Mouse (Mus musculus) MEL (cell line): ENCODE measurements at regions not wholly inside any gene's neighbourhood (a gene's known extent, or its start where the extent isn't known, plus 50 kb on each side); places are given as distances from the start of the nearest gene placed in this dataset.

Experiments used
- DNase-seq: peaks from one replicate; pipeline ENCODE4 v3.0.0; 2011; ENCODE audit warnings: low read depth, low spot score
- H3K27ac ChIP-seq: 2 replicates; pipeline ENCODE4 v1.5.1; 2012; ENCODE audit warnings: low read depth, mild to moderate bottlenecking, control low read depth, low read length, moderate library complexity; ENCODE audit not compliant: control insufficient read depth
- H3K27me3 ChIP-seq, 2 experiments: fragments of 150-350 bp in 1 of 2; sonication (generic) in 1 of 2; 2 replicates each; pipeline ENCODE4 v1.6.1; 2012; ENCODE audit warnings: low read length in 2 of 2, mild to moderate bottlenecking in 2 of 2, improper control_type of control experiment in 1 of 2, moderate library complexity in 1 of 2; ENCODE audit not compliant: insufficient read depth in 2 of 2, control insufficient read depth in 1 of 2
- H3K36me3 ChIP-seq, 2 experiments: 2 replicates each; pipeline ENCODE4 v1.6.1; 2012 to 2014; ENCODE audit warnings: low read length in 2 of 2, improper control_type of control experiment in 1 of 2, inconsistent platforms in 1 of 2, mild to moderate bottlenecking in 1 of 2; ENCODE audit not compliant: insufficient read depth in 2 of 2, control insufficient read depth in 1 of 2
- H3K4me1 ChIP-seq, 2 experiments: fragments of 150-350 bp in 1 of 2; sonication (generic) in 1 of 2; 2 replicates each; pipeline ENCODE4 v1.6.1; 2012; ENCODE audit warnings: low read length in 2 of 2, improper control_type of control experiment in 1 of 2, mild to moderate bottlenecking in 1 of 2; ENCODE audit not compliant: insufficient read depth in 2 of 2, control insufficient read depth in 1 of 2
- H3K4me3 ChIP-seq, 2 experiments: fragments of 150-350 bp in 1 of 2; sonication (generic) in 1 of 2; 2 replicates each; pipeline ENCODE4 v1.5.1; 2012; ENCODE audit warnings: low read depth in 2 of 2, low read length in 2 of 2, mild to moderate bottlenecking in 2 of 2, moderate library complexity in 2 of 2, control low read depth in 1 of 2, improper control_type of control experiment in 1 of 2; ENCODE audit not compliant: control insufficient read depth in 1 of 2, insufficient read depth in 1 of 2
- H3K79me2 ChIP-seq: 2 replicates; pipeline ENCODE4 v1.6.1; 2012; ENCODE audit warnings: mild to moderate bottlenecking, low read length, moderate library complexity; ENCODE audit not compliant: control insufficient read depth, poor library complexity, insufficient read depth
- H3K9ac ChIP-seq: 2 replicates; pipeline ENCODE4 v1.6.1; 2012; ENCODE audit warnings: low read depth, mild to moderate bottlenecking, control low read depth, low read length, moderate library complexity; ENCODE audit not compliant: control insufficient read depth, poor library complexity, severe bottlenecking
- H3K9me3 ChIP-seq: fragments of 150-350 bp; sonication (generic); replicated peaks from 2 replicates; pipeline ENCODE4 v1.6.1; 2012; ENCODE audit warnings: mild to moderate bottlenecking, low read length, improper control_type of control experiment, moderate library complexity; ENCODE audit not compliant: insufficient read depth
- BHLHE40 ChIP-seq: IDR thresholded peaks from 2 replicates; pipeline ENCODE4 v1.6.1; 2012; ENCODE audit warnings: low read depth, mild to moderate bottlenecking, inconsistent platforms, low read length, improper control_type of control experiment, borderline replicate concordance
- CHD1 ChIP-seq: IDR thresholded peaks from 2 replicates; pipeline ENCODE4 v1.6.1; 2012; ENCODE audit warnings: low read depth, mild to moderate bottlenecking, inconsistent platforms, low read length, improper control_type of control experiment
- CHD2 ChIP-seq: IDR thresholded peaks from 2 replicates; pipeline ENCODE4 v1.6.1; 2011; ENCODE audit warnings: low read length, improper control_type of control experiment
- CTCF ChIP-seq, 3 experiments: IDR thresholded peaks in 2 of 3; conservative IDR thresholded peaks in 1 of 3; 2 replicates each; pipeline ENCODE4 v1.5.1; 2011 to 2012; ENCODE audit warnings: low read length in 3 of 3, low read depth in 2 of 3, mild to moderate bottlenecking in 2 of 3, improper control_type of control experiment in 1 of 3, inconsistent platforms in 1 of 3, mixed read lengths in 1 of 3, moderate library complexity in 1 of 3; ENCODE audit not compliant: control insufficient read depth in 1 of 3, insufficient read depth in 1 of 3, poor library complexity in 1 of 3, severe bottlenecking in 1 of 3
- E2F4 ChIP-seq: IDR thresholded peaks from 2 replicates; pipeline ENCODE4 v1.6.1; 2011; ENCODE audit warnings: low read depth, low read length, improper control_type of control experiment, borderline replicate concordance
- ELF1 ChIP-seq: IDR thresholded peaks from 2 replicates; pipeline ENCODE4 v1.6.1; 2014; ENCODE audit warnings: low read depth, mild to moderate bottlenecking, inconsistent platforms, low read length, improper control_type of control experiment, moderate library complexity
- ETS1 ChIP-seq: IDR thresholded peaks from 2 replicates; pipeline ENCODE4 v1.6.1; 2012; ENCODE audit warnings: low read depth, mild to moderate bottlenecking, inconsistent platforms, low read length, improper control_type of control experiment, moderate library complexity
- GABPA ChIP-seq: IDR thresholded peaks from 2 replicates; pipeline ENCODE4 v1.6.1; 2012; ENCODE audit warnings: low read depth, mild to moderate bottlenecking, inconsistent platforms, low read length, improper control_type of control experiment, moderate library complexity
- HCFC1 ChIP-seq: IDR thresholded peaks from 2 replicates; pipeline ENCODE4 v1.6.1; 2012; ENCODE audit warnings: low read depth, mild to moderate bottlenecking, inconsistent platforms, low read length, improper control_type of control experiment, moderate library complexity
- KAT2A ChIP-seq: conservative IDR thresholded peaks from 2 replicates; pipeline ENCODE4 v1.6.1; 2012; ENCODE audit warnings: low read depth, low read length, improper control_type of control experiment, inconsistent platforms
- MAZ ChIP-seq: IDR thresholded peaks from 2 replicates; pipeline ENCODE4 v1.6.1; 2012; ENCODE audit warnings: low read depth, mild to moderate bottlenecking, inconsistent platforms, low read length, improper control_type of control experiment
- MXI1 ChIP-seq: IDR thresholded peaks from 2 replicates; pipeline ENCODE4 v1.6.1; 2011; ENCODE audit warnings: mild to moderate bottlenecking, low read depth, low read length, improper control_type of control experiment
- MYB ChIP-seq: IDR thresholded peaks from 2 replicates; pipeline ENCODE4 v1.6.1; 2011; ENCODE audit warnings: mild to moderate bottlenecking, low read depth, low read length, improper control_type of control experiment
- POLR2A ChIP-seq, 2 experiments: IDR thresholded peaks; 2 replicates each; pipeline ENCODE4 v1.6.1; 2011 to 2012; ENCODE audit warnings: low read length in 2 of 2, mild to moderate bottlenecking in 2 of 2, control low read depth in 1 of 2, improper control_type of control experiment in 1 of 2, low read depth in 1 of 2, moderate library complexity in 1 of 2; ENCODE audit not compliant: control insufficient read depth in 1 of 2, insufficient read depth in 1 of 2, poor library complexity in 1 of 2
- POLR2AphosphoS2 ChIP-seq: IDR thresholded peaks from 2 replicates; pipeline ENCODE4 v1.6.1; 2011; ENCODE audit warnings: low read length, improper control_type of control experiment
- RAD21 ChIP-seq: IDR thresholded peaks from 2 replicates; pipeline ENCODE4 v1.6.1; 2011; ENCODE audit warnings: mild to moderate bottlenecking, low read depth, low read length, improper control_type of control experiment
- RCOR1 ChIP-seq: IDR thresholded peaks from 2 replicates; pipeline ENCODE4 v1.6.1; 2012; ENCODE audit warnings: low read depth, mild to moderate bottlenecking, inconsistent platforms, low read length, improper control_type of control experiment
- SIN3A ChIP-seq: IDR thresholded peaks from 2 replicates; pipeline ENCODE4 v1.6.1; 2012; ENCODE audit warnings: low read length, improper control_type of control experiment, inconsistent platforms
- SMC3 ChIP-seq: IDR thresholded peaks from 2 replicates; pipeline ENCODE4 v1.6.1; 2011; ENCODE audit warnings: low read depth, low read length, improper control_type of control experiment
- TAL1 ChIP-seq: IDR thresholded peaks from 2 replicates; pipeline ENCODE4 v1.6.1; 2012; ENCODE audit warnings: mild to moderate bottlenecking, inconsistent platforms, low read length, moderate library complexity, mixed read lengths
- TBP ChIP-seq: IDR thresholded peaks from 2 replicates; pipeline ENCODE4 v1.8.0; 2011; ENCODE audit warnings: low read depth, low read length, improper control_type of control experiment
- TCF12 ChIP-seq: IDR thresholded peaks from 2 replicates; pipeline ENCODE4 v1.6.1; 2014; ENCODE audit warnings: low read depth, mild to moderate bottlenecking, inconsistent platforms, low read length, improper control_type of control experiment, moderate library complexity
- UBTF ChIP-seq: IDR thresholded peaks from 2 replicates; pipeline ENCODE4 v1.6.1; 2012; ENCODE audit warnings: low read depth, mild to moderate bottlenecking, inconsistent platforms, low read length, improper control_type of control experiment, moderate library complexity, borderline replicate concordance; ENCODE audit not compliant: insufficient read depth
- USF1 ChIP-seq: IDR thresholded peaks from 2 replicates; pipeline ENCODE4 v1.6.1; 2014; ENCODE audit warnings: low read depth, mild to moderate bottlenecking, inconsistent platforms, low read length, improper control_type of control experiment, moderate library complexity
- ZC3H11A ChIP-seq: IDR thresholded peaks from 2 replicates; pipeline ENCODE4 v1.6.1; 2012; ENCODE audit warnings: low read depth, mild to moderate bottlenecking, inconsistent platforms, low read length, improper control_type of control experiment
- ZKSCAN1 ChIP-seq: IDR thresholded peaks from 2 replicates; pipeline ENCODE4 v1.6.1; 2012; ENCODE audit warnings: low read depth, mild to moderate bottlenecking, inconsistent platforms, low read length, improper control_type of control experiment, moderate library complexity
- ZMIZ1 ChIP-seq: IDR thresholded peaks from 2 replicates; pipeline ENCODE4 v1.6.1; 2012; ENCODE audit warnings: low read depth, mild to moderate bottlenecking, inconsistent platforms, low read length, improper control_type of control experiment, moderate library complexity

DNA sequence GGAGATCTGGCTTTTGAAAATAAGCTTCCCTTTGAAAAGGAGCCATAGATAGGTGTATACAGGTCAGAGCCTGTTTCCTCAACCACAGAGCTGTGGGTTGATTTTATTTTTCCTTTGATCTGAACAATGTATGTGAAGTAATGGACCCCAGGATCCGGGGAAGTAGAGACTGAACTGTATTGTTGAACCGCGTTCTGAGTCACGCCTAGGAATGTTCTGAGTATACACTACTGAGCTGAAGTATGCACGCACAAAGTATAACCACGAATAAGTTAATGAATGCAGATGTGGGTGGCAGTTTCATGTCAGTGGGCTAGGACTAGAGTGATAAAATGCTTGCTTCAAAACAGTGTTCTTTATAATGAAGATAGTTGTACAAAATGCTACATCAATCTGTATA lies 147.7 kb downstream of the Rassf9 start:
- no peaks in the 10 kb centered on the region for H3K27me3 ChIP-seq
- H3K9ac ChIP-seq: no peak overlapping the region
- no peak overlapping the region for H3K27ac ChIP-seq
- no peak for DNase-seq
- H3K79me2 ChIP-seq: no peaks in the 10 kb centered on the region
- no peaks in the 10 kb centered on the region for H3K9me3 ChIP-seq
- H3K4me1 ChIP-seq: no peaks in the 10 kb centered on the region
- no peaks in the 10 kb centered on the region for H3K36me3 ChIP-seq
- TF ChIP-seq USF1: no peak
- no peak for TF ChIP-seq MXI1
- no peak for TF ChIP-seq GABPA
- no peak for TF ChIP-seq E2F4
- TF ChIP-seq TAL1: no peak
- TF ChIP-seq ZKSCAN1: no peak
- TF ChIP-seq KAT2A: no peak
- no peak for TF ChIP-seq TCF12
- no peak for TF ChIP-seq HCFC1
- TF ChIP-seq TBP: no peak
- no peak for TF ChIP-seq RAD21
- TF ChIP-seq ZC3H11A: no peak
- no peak for TF ChIP-seq POLR2AphosphoS2
- TF ChIP-seq MYB: no peak
- no peak overlapping the region for H3K4me3 ChIP-seq

DNA sequence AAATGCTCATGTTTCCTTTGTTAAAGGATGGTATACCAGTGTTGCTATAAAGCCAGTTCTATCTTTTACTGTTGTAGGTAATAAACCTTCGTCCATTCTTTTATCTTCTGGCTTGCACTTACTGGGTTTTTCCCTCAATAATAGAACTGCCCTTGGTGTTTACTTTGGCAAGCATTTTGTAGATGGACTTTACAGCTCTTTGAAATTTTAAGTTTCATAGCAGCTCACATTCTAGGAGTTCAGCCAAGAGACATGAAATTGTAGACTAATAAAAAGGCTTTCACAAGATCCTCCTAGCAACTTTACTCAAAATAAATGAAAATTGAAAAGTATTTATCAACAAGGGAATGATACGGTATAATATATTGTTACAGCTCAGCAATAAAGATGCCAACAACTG lies 124.5 kb downstream of the Rassf9 start:
- H3K9me3 ChIP-seq: no peaks in the 10 kb centered on the region

More for the DNA sequence above, 124.5 kb downstream of the Rassf9 start:
- TF ChIP-seq CTCF (IDR thresholded peaks at IDR 0.05 in 2 of 3, conservative IDR thresholded peaks at IDR 0.05 in 1 of 3; ENCODE audit: control insufficient read depth in 1 of 3, insufficient read depth in 1 of 3, low read depth in 2 of 3, low read length in 3 of 3, poor library complexity in 1 of 3, severe bottlenecking in 1 of 3) (no peak), RCOR1 (no peak), CHD2 (no peak), HCFC1 (no peak), SIN3A (no peak), MAZ (no peak), MXI1 (no peak), UBTF (no peak), ELF1 (no peak), ETS1 (no peak), POLR2A (IDR thresholded peaks at IDR 0.05; ENCODE audit: control insufficient read depth in 1 of 2, insufficient read depth in 1 of 2, low read depth in 1 of 2, low read length in 2 of 2, poor library complexity in 1 of 2) (no peak), ZMIZ1 (no peak), SMC3 (no peak), POLR2AphosphoS2 (no peak), TCF12 (no peak), ZKSCAN1 (no peak), RAD21 (no peak), CHD1 (no peak), BHLHE40 (no peak)
- Histone ChIP-seq H3K27ac (no peak overlapping the region), H3K27me3 (no peaks in the 10 kb centered on the region), H3K9ac (no peak overlapping the region), H3K4me1 (no peaks in the 10 kb centered on the region), H3K36me3 (no peaks in the 10 kb centered on the region), H3K79me2 (no peaks in the 10 kb centered on the region), H3K4me3 (no peak overlapping the region)
- no peak for DNase-seq
